Mouse (Mus musculus) CD4-positive, CD25-positive, alpha-beta regulatory T cell, adult 4 months (primary cell): ENCODE data around the gene Akap3. TPM values are rescaled to one million over a fixed set of nuclear protein-coding genes. Genes with fewer than 3 reads are reported as not detected.

Experiments used
- ATAC-seq: one replicate; pipeline ENCODE4 v1.8.0; 2017
- polyA plus RNA-seq, 2 experiments: library from polyadenylated mRNA; unstranded; fragments of 100-300 nt; shearing (Covaris generic); gene quantifications; one replicate each; pipeline ENCODE4 v1.2.1; 2017

Gene Akap3
- polyA plus RNA-seq = not detected

DNA sequence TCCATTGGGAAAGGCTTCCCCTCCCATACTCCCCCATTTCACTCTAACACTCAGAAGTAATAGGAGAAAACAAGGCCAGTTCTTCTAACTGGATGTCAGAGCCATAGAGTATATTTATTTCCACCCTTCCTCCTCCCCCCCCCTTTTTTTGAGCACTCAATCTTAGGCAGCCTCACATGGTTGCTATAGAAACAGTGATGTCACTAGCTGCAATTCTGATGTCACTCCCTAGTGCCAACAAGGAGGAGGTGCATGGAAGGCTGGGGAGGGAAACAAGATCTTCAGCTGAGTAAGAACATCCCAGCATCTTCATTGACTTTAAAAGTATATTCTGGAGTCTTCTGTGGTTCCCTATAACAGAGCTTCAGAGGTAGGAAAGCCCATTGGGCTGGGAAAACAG is at the start of gene Akap3:
Gene Akap3, plus strand, starts transcription at position 218 of the 400 bp plus-strand sequence.
- no peak for ATAC-seq

DNA sequence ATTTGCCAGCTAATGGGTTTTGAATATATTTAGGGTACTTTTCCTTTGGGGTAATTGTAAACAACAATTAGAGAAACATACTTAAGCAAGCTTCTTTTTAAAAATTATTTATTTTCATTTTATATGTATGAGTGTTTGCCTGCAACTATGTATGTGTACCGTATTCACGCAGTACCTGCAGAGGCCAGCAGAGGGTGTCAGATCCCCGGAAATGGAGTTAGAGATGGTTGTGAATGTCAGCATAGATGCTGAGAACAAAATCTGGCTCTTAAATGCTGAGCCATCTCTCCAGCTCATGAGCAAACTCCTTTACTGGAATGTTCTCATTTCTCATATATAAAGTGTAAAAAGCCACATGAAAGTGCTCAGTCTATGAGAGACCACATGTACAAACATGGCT is 46.1 kb upstream of the Akap3 start:
- no peak for ATAC-seq

DNA sequence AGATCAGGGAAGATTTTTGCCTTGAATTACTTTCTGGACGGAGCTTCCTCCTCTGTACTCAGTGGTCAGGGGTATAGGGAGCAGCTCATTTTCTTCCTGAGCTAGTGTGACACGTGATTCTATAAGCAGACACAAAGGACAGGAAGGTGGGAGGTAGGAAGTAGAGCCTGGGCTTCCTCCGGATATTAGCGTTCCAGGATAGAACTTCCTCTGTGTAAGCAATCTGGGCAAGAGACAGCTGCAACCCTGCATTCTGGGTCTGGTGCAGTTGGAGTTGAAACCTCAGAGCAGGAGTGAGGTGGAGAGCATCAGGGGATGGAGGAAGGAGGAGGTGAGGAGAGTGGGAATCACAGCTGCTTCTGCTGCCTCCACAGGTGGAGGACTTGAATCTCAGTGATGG is 44.8 kb upstream of the Akap3 start:
- ATAC-seq = peak; percentile 33

DNA sequence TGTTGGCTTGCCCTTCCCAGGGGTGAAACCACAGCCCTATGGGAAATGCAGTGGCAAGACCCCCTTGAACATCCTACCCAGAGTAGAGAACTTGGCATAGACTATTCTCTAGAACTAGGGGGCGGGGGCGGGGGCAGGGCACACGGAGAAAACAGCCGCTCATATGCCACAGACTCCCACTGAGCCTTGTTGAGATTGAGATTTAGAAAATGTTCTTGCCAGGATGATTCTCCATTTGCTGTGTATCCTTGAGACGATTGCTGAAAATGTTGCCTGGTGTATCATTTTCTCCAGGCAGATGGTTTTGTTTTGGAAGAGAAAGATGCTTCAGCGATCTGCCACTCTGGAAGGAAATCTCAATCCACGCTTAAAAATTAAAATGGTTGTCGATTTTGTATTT is 44.3 kb upstream of the Akap3 start:
- no peak for ATAC-seq

DNA sequence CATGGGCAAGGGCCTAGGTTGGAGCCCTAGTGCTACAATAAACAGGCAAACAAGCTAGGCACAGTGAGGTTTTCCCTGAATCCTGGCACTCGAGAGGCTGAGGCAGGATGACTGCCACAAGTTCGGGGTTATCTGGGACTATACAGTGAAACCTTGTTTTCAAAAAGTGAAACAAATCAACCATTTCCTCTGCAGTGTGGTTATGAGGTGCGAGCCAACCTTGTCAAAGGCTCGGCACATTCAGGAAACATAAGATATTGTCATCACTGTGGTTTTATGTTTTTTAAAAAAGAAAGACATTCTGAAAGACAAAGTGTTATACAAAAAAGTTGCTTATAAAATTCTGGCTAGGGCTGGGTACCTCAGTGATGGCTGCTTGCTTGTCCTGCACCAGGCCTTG is 41.4 kb upstream of the Akap3 start:
- peak; percentile 86 for ATAC-seq

DNA sequence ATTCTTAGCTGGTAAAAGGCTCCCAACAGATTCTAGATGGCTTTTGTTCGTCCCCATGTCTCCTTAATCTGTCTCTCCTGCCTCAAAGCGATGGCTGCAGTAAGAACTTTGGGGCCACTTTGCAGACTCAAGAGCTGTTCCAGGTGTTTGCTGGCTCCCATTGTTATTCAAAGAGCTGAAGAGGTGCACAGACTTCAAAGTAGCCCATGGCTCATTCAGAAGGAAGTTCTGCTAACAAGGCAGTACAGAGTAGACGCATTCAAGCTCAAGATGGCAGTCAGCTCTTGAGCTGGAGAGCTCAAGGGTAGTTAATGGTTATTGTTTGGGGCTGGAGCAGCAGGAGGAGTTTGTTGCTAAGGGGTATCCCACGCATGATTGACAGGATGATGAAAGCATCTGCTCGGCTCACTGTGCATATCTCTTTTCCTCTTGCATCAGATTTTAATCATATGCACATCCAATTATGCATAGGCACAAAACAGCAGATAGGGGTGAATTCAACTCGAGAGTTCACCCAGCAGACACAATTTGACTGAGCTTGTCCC is 37.6 kb upstream of the Akap3 start:
- no peak for ATAC-seq

DNA sequence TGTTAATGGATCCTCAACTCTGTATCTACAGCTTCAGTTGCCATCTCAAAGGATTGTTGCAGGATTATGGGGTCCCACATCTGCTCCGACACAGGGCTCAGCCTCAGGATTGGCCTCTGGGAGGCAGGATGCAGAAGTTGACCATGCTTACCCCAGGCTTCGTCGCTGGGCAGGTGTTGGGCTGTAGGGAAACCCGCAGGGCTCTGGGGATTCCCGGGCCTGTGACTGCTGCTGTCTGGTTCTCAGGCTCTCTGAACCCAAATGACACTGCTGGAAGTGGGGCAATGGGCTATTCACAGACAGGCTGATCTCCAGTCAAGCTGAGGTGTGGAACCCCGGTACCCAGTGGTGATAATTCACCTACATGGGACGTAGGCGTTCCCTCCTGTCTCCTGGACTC is 36.6 kb upstream of the Akap3 start:
- no peak for ATAC-seq

DNA sequence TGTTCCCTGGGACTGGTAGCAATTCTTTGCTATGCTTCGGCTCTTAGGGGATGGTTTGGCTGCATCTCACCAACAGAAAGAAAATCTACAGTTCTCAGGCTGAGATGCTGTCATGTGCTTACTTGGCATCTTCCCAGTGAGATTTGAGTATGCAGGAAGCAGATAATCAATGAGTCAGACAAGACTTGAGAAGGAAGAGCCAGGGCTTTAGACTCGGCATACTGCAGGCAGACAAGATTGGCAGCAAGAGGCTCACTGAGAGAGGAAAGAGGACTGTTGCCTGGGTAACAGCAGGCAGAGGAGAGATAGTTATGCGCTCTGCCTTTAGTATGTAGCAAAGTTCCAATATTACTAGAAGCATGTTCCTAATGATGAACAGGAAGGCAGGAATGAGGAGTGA is 29.8 kb upstream of the Akap3 start:
- no peak for ATAC-seq

DNA sequence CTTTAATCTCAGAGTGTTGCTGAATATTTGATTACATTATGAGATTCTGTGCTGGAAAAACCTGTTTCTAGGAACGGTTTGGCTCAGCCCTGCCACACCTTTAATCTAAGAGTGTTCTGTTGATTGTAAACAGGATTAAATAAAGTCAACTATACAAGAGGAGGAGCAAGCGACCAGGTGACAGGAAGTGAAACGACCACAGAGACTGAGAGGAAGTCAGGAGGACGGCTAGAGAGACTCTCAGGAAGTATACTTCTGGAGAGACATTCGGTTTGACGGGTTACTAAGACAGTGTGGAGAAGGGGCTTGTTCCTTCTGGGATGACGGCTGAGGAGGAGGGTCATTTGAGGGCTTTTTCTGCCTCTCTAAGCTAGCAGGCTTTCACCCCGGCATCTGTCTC is 16.3 kb upstream of the Akap3 start:
- ATAC-seq = peak; percentile 75

DNA sequence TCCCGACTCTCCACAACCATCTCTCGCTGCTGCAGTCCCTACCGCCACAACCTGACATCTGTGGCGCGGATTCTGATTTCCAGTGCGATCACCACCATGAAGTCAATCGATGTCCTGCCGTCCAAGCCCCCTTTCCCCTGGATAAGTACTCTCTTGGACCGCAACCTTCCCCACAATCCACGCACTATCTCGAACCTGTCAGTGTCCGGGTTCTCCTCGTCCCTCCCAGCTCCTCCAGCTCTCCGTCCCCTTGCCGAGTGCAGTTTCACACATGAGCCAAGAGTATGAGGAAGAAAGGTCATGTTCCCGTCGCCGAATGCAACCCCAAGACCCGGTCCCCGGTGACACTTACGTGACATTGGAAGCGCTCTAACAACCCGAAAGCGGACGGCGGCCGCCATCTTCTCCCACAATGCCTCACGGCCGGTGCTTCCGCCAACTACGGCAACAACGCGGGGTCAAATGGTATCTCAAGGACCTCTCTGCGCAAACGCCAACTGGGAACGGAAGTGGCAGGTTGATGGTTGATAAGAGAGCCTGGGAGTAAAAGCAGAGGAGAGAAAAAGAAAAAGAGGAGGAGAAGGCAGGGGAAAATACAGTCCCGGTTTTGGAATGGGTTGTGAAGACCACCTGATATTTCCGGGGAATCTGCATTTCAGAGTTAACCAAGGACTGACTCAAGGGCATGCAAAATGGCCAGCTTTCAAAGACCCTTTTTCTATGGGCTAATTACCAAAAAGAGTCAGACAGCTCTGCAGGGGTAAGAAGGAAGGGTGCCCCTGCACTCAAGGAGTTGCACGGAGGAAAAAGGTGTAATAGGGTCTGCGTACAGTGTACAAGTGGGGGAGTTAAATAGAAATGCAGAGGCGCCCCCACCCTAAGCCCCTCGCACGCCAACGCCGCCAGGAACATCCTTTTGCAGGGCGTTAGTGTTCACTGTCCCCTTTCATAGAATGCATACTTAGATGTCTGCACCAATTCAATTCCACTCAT is 3.9 kb upstream of the Akap3 start, which contains the start of gene Ndufa9:
Gene Ndufa9, minus strand, starts transcription at position 425 of the 993 bp plus-strand sequence.
- peak; percentile 94 for ATAC-seq

DNA sequence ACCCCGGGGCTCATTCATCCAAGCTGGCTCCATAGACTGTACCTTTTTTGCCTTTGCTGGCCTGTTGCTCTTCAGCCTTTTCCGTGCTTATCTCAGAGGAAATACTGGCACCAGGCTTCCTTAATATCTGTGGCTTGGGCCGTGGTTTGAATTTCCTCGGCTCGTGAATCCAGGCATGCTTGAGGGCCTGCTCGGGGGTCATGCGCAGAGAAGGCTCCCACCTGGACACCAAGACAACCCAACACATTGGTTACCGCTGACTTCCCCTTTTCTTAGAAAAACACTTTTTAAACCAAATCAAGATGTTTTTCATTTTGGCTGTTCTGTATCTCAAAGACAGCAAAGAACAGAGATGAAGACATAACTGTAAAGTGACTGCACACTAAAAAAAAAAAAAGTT is 24.2 kb downstream of the Akap3 start:
- no peak for ATAC-seq

DNA sequence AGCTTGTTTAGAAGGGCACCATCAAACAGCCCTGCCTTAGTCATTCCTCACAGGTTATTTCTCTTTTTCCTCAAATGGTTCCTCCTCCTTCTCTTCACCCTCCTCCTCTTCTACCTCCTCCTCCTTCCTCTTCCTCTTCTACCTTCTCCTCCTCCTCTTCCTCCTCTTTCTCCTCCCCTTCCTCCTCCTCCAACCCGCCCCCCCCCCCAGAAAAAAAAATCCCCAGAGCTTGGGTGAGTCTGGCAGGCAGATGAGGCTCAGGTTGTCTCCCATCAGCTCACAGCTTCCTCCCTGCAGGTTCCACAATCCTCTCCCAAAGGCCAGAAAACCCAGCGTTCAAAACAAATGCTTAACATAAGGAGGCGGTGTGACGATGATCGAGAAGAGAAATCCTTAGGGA is 54.5 kb downstream of the Akap3 start:
- no peak for ATAC-seq

DNA sequence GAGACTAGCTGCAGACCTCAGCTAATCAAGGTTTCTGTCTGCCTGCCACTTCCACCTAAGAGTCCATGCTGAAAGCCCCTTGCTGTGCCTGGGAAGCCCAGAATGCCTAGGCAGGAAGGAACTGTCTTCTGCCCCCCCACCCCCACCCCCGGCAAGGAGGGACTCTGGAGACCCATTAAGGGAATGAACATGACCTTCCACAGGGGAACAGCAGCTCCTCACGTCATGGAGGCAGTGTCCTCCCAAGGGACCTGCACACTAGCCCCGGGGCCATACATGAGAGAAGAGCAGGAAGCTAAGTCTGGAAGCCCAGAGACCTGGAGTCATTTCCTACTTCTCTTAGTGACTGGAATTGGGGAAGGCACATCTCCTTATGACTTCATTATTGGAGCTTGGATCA is 55.0 kb downstream of the Akap3 start:
- no peak for ATAC-seq

DNA sequence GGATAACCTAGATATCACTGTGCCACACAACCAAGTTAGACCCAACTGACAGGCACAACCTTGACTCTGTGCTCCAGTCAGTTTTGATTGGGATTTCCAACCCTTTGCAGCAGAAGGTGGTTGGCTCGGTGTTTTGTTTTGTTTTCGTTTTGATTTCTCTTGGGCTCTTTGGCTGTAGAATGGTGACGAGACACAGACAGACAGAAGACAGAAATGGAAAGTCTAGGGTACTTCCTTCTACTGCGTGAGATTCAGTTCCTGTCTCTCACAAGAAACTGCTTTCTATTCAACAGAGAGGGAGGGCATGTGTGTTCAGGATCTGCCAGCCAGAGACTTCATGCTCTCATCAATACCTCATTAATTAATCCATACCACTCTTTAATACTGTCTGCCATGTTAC is 57.8 kb downstream of the Akap3 start:
- ATAC-seq = peak; percentile 69

DNA sequence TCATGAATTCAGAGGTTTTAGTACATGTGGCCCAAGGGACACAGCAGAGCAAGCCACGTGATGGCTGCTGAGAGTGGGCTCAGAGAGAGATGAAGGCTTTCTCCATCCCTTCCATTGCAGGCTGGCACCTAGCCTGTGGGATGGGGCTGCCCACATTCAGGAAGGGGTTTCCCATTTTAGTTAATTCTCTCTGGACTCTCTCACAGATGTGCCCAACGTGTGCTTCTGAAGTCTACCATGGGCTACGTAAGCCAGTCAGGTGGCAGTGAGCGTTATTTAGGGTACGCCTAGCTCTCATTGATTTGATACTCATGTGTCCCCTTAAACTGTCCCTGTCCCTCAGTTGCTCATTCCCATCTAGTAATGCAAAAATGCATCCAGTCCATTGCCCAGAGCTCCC is 62.0 kb downstream of the Akap3 start:
- no peak for ATAC-seq

DNA sequence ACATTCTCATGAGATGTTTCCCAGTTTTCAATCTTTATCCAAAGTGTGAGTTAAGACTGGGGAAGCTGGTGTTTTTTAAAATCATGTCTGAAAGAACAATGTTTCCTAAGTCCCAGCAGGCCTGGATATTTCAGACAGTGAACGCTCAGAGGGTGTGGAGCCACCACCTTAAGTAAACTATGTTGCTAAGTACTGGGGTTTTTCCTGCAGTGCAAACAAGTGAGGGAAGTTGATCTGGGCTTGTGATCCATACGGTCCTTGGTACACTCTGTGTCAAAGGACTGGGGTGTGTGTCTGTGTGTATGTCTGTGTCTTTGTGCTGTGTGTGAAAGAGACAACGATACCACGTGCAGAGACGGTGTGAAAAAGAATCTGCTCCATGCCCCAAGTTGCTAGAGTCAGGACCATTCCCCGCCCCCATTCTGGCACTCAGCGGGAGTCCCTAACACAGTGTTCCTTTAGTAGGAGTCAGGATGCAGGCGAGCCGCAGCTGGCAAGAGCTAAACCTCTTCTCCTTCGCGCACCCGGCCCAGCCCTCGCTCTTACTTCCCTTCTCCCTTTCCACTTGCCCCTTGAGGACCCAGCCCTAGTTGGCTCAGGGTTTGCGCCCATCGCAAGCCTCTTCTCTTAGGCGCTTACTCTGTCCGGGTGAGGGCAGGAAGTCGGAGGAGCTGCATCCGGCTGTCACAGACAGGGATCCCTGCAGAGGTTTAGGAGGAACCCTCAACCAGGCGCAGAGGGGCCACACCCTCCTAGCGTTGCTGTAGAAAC is 68.4 kb downstream of the Akap3 start, which contains the start of gene Dyrk4:
Gene Dyrk4, minus strand, starts transcription at position 729 of the 771 bp plus-strand sequence.
- no peak for ATAC-seq

Other genes starting within 250 kb of the Akap3 start
- gene Kcna1, start 206.7 kb upstream of the Akap3 start, polyA plus RNA-seq = not detected
- gene Kcna6, start 112.4 kb upstream of the Akap3 start, polyA plus RNA-seq = not detected
- 100 to 1,000 TPM; 170 to 192 TPM for gene Ndufa9, start 4.0 kb upstream of the Akap3 start, polyA plus RNA-seq
- gene Dyrk4, start 68.7 kb downstream of the Akap3 start, polyA plus RNA-seq = under 1 TPM; 0.44 to 0.95 TPM
- gene Rad51ap1, start 86.5 kb downstream of the Akap3 start, polyA plus RNA-seq = 1 to 10 TPM; 3.6 to 9.2 TPM
- gene D6Wsu163e, start 86.9 kb downstream of the Akap3 start, polyA plus RNA-seq = 10 to 100 TPM; 14.9 to 16.3 TPM
- gene Fgf6, start 162.5 kb downstream of the Akap3 start, polyA plus RNA-seq = not detected
- gene Fgf23, start 219.8 kb downstream of the Akap3 start, polyA plus RNA-seq = not detected